Mouse (Mus musculus): ENCODE data around the gene Msh3. TPM values are rescaled to one million over a fixed set of nuclear protein-coding genes. Genes with fewer than 3 reads are reported as not detected.

Msh3 gene
- total and polyA plus RNA-seq, 3 experiments: 3.9 to 9.1 (median 7.2) TPM

DNA sequence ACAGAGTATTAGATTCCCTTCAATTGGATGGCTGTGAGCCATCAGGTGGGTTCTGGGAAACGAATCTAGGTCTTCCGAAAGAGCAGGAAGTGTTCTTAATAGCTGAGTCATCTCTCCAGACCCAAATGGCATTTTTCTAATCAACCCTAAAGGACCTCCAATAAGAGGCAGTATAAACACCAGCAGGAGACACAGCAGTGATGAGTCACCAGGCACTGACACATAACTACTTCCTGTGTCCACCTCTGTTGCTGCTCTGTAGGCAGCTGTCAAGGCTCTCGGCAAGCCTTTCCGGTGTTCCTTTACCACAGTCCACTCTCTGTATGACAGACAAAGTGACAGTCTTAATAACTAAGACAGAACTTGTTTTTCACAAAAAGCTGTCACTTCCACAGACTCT, 113.4 kb downstream of the Msh3 start:
- intact Hi-C loops (cut with DNase I): no loop called here

DNA sequence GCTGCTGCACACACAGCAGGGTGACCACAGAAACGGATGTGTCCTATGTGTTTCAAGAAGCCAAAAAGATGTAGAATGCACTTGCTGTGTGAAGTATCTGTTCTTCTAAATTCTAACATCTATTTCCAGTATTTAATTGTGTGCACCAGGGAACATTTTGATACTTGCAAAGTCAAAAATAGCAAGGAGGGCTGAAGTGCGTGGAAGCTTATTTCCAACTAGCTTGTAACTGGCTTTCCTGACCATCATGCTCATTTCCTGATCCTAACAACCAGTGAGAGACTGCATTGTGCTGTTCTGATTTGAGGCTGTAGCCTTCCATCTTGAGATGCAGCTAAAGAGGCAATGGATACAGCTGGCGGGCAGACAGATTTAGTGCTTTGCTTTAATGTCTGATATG, 116.9 kb downstream of the Msh3 start:
- no peak for TF ChIP-seq EP300 (IDR thresholded peaks at IDR 0.05; ENCODE audit: insufficient read depth, low read depth, low read length)
- no peak for TF ChIP-seq POLR2A (IDR thresholded peaks at IDR 0.05; ENCODE audit: insufficient read depth, low read depth, low read length)
- no peak for TF ChIP-seq CTCF (IDR thresholded peaks at IDR 0.05)
- no peak overlapping the region for H3K27ac ChIP-seq
- intact Hi-C loops (cut with DNase I): no loop called here

More for the DNA sequence above, 113.4 kb downstream of the Msh3 start:
- Histone ChIP-seq H3K9ac (ENCODE audit: low read depth, low read length) (no peak overlapping the region), H3K36me3 (ENCODE audit: control insufficient read depth, insufficient read depth, low read length) (no peaks in the 10 kb centered on the region), H3K27ac (no peak overlapping the region), H3K4me1 (ENCODE audit: control insufficient read depth, insufficient read depth, low read length) (peaks cover 2% of the 10 kb centered on the region; the same call in 1 of the 2 replicates), H3K4me3 (no peak overlapping the region), H3K79me2 (replicated peaks; ENCODE audit: control insufficient read depth, insufficient read depth, low read length) (no peaks in the 10 kb centered on the region), H3K27me3 (ENCODE audit: control insufficient read depth, insufficient read depth, low read length) (no peaks in the 10 kb centered on the region)
- DNase-seq: no peak
- 35% methylated on average over 4 of the region's 4 CpGs for WGBS
- TF ChIP-seq EP300 (IDR thresholded peaks at IDR 0.05; ENCODE audit: insufficient read depth, low read depth, low read length) (no peak), POLR2A (IDR thresholded peaks at IDR 0.05; ENCODE audit: insufficient read depth, low read depth, low read length) (no peak), CTCF (IDR thresholded peaks at IDR 0.05) (no peak)

DNA sequence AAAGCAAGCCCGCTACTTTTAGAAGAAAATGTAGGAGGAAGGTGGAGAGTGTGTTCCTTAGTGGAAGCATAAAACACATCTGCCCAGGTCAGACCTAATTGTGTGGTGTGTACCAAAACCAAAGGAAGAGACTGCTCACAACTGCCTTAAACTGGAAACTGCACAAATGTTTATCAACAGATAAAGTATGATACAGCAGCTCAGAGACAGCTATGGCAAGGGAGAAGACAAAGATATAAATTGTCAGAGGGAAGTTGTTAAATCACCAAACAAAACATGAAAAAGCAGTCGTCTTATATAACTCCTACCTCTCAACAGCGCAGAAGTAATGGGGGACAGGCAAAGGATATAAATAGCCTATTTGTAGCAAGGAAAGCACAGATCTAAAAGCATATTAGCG, 117.8 kb downstream of the Msh3 start:
- Histone ChIP-seq H3K36me3 (ENCODE audit: control insufficient read depth, insufficient read depth, low read length) (no peaks in the 10 kb centered on the region), H3K4me3 (no peak overlapping the region), H3K27me3 (ENCODE audit: control insufficient read depth, insufficient read depth, low read length) (no peaks in the 10 kb centered on the region), H3K79me2 (replicated peaks; ENCODE audit: control insufficient read depth, insufficient read depth, low read length) (no peaks in the 10 kb centered on the region), H3K9ac (ENCODE audit: low read depth, low read length) (no peak overlapping the region), H3K27ac (no peak overlapping the region), H3K4me1 (ENCODE audit: control insufficient read depth, insufficient read depth, low read length) (peaks cover 2% of the 10 kb centered on the region; the same call in 1 of the 2 replicates)
- WGBS: 73% methylated on average over 4 of the region's 4 CpGs
- DNase-seq: no peak
- intact Hi-C loops (cut with DNase I): no loop called here
- TF ChIP-seq EP300 (IDR thresholded peaks at IDR 0.05; ENCODE audit: insufficient read depth, low read depth, low read length) (no peak), CTCF (IDR thresholded peaks at IDR 0.05) (no peak), POLR2A (IDR thresholded peaks at IDR 0.05; ENCODE audit: insufficient read depth, low read depth, low read length) (no peak)

More for the DNA sequence above, 116.9 kb downstream of the Msh3 start:
- Histone ChIP-seq H3K79me2 (replicated peaks; ENCODE audit: control insufficient read depth, insufficient read depth, low read length) (no peaks in the 10 kb centered on the region), H3K9ac (ENCODE audit: low read depth, low read length) (no peak overlapping the region), H3K27me3 (ENCODE audit: control insufficient read depth, insufficient read depth, low read length) (no peaks in the 10 kb centered on the region), H3K4me1 (ENCODE audit: control insufficient read depth, insufficient read depth, low read length) (peaks cover 2% of the 10 kb centered on the region; the same call in 1 of the 2 replicates), H3K36me3 (ENCODE audit: control insufficient read depth, insufficient read depth, low read length) (no peaks in the 10 kb centered on the region), H3K4me3 (no peak overlapping the region)
- WGBS: 86% methylated on average over 3 of the region's 3 CpGs
- no peak for DNase-seq

DNA sequence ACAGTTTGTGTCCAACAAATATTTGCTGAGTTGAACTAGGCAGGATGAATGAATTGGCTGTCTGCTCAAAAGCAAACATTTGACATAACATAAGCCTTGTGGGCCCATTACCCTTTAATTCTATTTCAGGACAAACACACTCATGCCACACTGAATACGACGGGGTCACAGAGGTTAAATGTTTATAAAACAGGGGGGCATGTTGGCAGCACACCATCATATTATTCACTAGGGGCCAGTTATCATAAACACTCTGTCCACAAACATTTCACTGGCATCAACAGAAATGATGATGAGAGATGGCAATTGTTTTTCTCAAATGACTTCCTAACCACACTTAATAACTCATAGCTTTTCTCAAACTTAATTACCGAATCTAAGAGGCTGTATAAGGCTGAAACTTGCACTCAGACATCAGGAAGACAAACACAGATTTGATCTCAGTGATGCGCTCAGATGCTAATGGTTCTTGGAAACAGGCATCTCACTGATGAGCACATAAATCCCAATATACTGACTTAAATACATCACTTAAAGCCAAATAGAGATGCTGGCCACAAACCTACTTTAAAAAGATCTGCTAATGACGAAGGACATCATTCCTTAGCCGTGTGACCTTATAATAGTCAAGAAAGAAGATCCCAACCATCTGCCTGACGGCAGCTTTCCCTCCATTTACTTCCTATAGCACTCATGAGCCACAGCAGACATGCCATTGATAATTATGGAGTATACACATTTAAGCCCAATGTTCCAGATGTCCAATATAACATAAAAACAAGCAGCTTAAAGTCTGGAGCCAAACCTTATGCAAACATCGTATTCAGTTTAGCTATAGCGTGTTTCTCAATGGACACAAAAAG, 122.5 kb downstream of the Msh3 start:
- Histone ChIP-seq H3K36me3 (ENCODE audit: control insufficient read depth, insufficient read depth, low read length) (0 out of 2 replicates have a peak, but pooled peaks cover 2% of the 10 kb centered on the region), H3K79me2 (replicated peaks; ENCODE audit: control insufficient read depth, insufficient read depth, low read length) (no peaks in the 10 kb centered on the region), H3K4me1 (ENCODE audit: control insufficient read depth, insufficient read depth, low read length) (no peaks in the 10 kb centered on the region), H3K4me3 (no peak overlapping the region), H3K27me3 (ENCODE audit: control insufficient read depth, insufficient read depth, low read length) (no peaks in the 10 kb centered on the region), H3K9ac (ENCODE audit: low read depth, low read length) (no peak overlapping the region), H3K27ac (no peak overlapping the region)
- no peak for DNase-seq
- TF ChIP-seq CTCF (IDR thresholded peaks at IDR 0.05): no peak
- no peak for TF ChIP-seq POLR2A (IDR thresholded peaks at IDR 0.05; ENCODE audit: insufficient read depth, low read depth, low read length)
- no peak for TF ChIP-seq EP300 (IDR thresholded peaks at IDR 0.05; ENCODE audit: insufficient read depth, low read depth, low read length)
- intact Hi-C loops (cut with DNase I): no loop called here
- 90% methylated on average over 9 of the region's 9 CpGs for WGBS

DNA sequence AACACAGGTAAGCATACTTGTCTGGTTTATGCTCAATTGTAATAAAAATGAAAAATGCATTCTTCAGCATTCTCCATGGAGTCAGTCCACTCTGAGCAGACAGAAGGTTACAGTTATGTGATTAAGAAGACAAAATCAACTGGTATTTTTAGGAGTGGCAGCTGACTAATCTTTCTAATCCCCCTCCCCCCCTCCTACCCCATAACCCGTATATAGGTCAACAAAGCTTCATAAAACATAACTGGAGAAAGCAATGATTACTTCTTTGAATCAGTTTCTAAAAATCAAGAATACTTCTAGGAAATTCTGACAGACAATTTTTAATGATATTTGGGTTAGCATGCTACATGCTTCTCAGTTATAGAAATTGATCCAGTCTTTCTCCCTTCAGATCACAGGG, 126.8 kb downstream of the Msh3 start:
- intact Hi-C loops (cut with DNase I): no loop called here
- Histone ChIP-seq H3K27me3 (ENCODE audit: control insufficient read depth, insufficient read depth, low read length) (no peaks in the 10 kb centered on the region), H3K36me3 (ENCODE audit: control insufficient read depth, insufficient read depth, low read length) (0 out of 2 replicates have a peak, but pooled peaks cover 2% of the 10 kb centered on the region), H3K4me1 (ENCODE audit: control insufficient read depth, insufficient read depth, low read length) (no peaks in the 10 kb centered on the region), H3K9ac (ENCODE audit: low read depth, low read length) (no peak overlapping the region), H3K79me2 (replicated peaks; ENCODE audit: control insufficient read depth, insufficient read depth, low read length) (no peaks in the 10 kb centered on the region), H3K27ac (no peak overlapping the region), H3K4me3 (no peak overlapping the region)
- TF ChIP-seq CTCF (IDR thresholded peaks at IDR 0.05) (no peak), POLR2A (IDR thresholded peaks at IDR 0.05; ENCODE audit: insufficient read depth, low read depth, low read length) (no peak), EP300 (IDR thresholded peaks at IDR 0.05; ENCODE audit: insufficient read depth, low read depth, low read length) (no peak)
- no peak for DNase-seq
- 73% methylated on average over 1 of the region's 1 CpGs for WGBS

DNA sequence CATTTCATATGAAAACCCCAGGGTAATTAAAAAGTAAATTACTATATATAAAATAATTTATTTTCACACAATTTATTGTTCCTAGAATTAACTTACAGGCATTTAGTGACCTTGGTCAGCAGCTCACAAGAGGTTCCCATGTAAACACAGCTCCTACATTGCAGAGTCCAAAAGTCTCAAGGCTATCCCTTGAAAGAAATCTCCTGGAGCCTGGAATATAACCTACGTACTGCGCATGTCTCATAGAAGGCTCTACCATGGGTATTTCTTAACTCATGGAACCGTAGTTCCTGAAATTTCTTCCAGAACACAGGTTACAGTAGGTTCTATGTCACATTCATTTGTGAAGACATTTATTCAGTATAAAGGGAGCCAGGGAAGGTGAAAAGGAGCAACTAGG, 131.2 kb downstream of the Msh3 start:
- Histone ChIP-seq H3K27ac (no peak overlapping the region), H3K9ac (ENCODE audit: low read depth, low read length) (no peak overlapping the region), H3K79me2 (replicated peaks; ENCODE audit: control insufficient read depth, insufficient read depth, low read length) (no peaks in the 10 kb centered on the region), H3K27me3 (ENCODE audit: control insufficient read depth, insufficient read depth, low read length) (no peaks in the 10 kb centered on the region), H3K36me3 (ENCODE audit: control insufficient read depth, insufficient read depth, low read length) (0 out of 2 replicates have a peak, but pooled peaks cover 2% of the 10 kb centered on the region), H3K4me3 (no peak overlapping the region), H3K4me1 (ENCODE audit: control insufficient read depth, insufficient read depth, low read length) (no peaks in the 10 kb centered on the region)
- no peak for DNase-seq
- TF ChIP-seq CTCF (IDR thresholded peaks at IDR 0.05) (no peak), POLR2A (IDR thresholded peaks at IDR 0.05; ENCODE audit: insufficient read depth, low read depth, low read length) (no peak), EP300 (IDR thresholded peaks at IDR 0.05; ENCODE audit: insufficient read depth, low read depth, low read length) (no peak)
- 92% methylated on average over 3 of the region's 3 CpGs for WGBS
- intact Hi-C loops (cut with DNase I): loop anchor here (2.0 kb wide), 1 partner anchor 315 kb away; no protein-coding TSS in a partner anchor
